Mouse (Mus musculus): ENCODE data around the gene Ryk. TPM values are rescaled to one million over a fixed set of nuclear protein-coding genes. Genes with fewer than 3 reads are reported as not detected.
A peak's percentile ranks its signal among the peaks of the same experiment; 100 is the strongest.

Ryk gene
- polyA plus RNA-seq, 1 experiment from 2014 or later: 24.1 TPM

DNA sequence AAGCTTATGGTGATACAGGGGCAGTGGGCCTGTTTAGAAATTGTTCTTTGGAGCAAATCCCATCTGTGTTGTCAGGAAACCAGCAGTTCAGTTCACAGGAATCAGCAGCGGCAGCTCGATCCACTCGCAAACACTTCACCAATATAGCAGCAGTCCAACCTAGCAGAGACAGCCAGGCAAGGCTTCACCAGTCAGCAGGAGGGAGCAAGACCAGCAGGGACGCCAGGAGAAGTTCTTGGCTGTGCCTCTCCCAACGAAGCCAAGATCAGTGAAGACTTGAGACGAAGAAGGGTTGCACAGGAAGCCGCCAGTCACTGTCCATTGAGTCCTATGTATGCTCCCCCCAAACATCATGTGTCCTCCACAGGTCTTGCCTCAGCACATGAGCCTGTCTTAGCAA lies 81.4 kb downstream of the Ryk start:
- Histone ChIP-seq H3K36me3 (ENCODE audit: insufficient read depth, low read length) (0 out of 2 replicates have a peak, but pooled peaks cover 6% of the 10 kb centered on the region), H3K27me3 (ENCODE audit: insufficient read depth, low read length) (no peaks in the 10 kb centered on the region), H3K27ac (no peak overlapping the region), H3K4me2 (ENCODE audit: low read length) (no peak overlapping the region), H3K9me3 (replicated peaks; ENCODE audit: low read length) (no peaks in the 10 kb centered on the region), H3K4me1 (replicated peaks; ENCODE audit: insufficient read depth, low read length) (no peaks in the 10 kb centered on the region), H3K9ac (ENCODE audit: low read depth, low read length) (no peak overlapping the region), H3K4me3 (replicated peaks; ENCODE audit: low read depth, low read length) (no peak overlapping the region)
- DNase-seq (ENCODE audit: low spot score) (no peak), ATAC-seq (replicated peaks; ENCODE audit: low FRiP score, low read depth) (no peak)
- 88% methylated on average over 7 of the region's 7 CpGs for WGBS
- TF ChIP-seq CTCF (IDR thresholded peaks at IDR 0.05; ENCODE audit: low read depth): no peak

DNA sequence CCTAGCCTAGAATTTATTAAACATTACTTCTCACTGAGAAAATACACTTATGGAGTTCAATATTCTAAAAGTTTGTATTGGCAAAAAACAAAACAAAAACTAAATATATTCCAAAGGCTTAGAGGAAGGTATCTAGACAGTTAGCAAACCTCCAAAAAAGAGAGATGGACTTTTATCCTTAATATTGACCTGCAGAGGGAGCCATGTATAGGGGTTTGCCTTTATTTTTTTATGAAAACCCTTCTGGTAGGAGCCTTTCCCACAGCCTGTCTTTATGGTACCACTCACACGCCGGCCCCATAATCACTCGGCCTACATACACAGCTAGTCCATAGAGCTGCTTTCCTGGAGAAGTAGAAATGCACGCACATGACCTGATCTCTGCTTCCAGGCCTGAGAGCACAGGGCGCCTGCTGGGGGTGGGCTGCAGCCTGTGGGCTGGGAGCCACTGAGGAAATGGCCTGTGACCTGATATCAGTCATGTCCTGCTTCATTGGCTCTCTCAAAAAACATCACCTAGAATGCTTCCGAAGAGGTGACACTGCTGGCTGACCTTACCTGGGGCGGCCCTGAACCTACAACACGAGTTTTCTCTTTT lies 82.9 kb downstream of the Ryk start:
- DNase-seq (ENCODE audit: low spot score) (peak; percentile 55), ATAC-seq (replicated peaks; ENCODE audit: low FRiP score, low read depth) (no peak)
- no peaks in the 10 kb centered on the region for H3K9me3 ChIP-seq (replicated peaks; ENCODE audit: low read length)
- H3K27ac ChIP-seq: no peak overlapping the region
- H3K4me3 ChIP-seq (replicated peaks; ENCODE audit: low read depth, low read length): no peak overlapping the region
- 49% methylated on average over 8 of the region's 8 CpGs for WGBS
- 0 out of 2 replicates have a peak, but pooled peaks cover 3% of the 10 kb centered on the region for H3K36me3 ChIP-seq (ENCODE audit: insufficient read depth, low read length)
- no peaks in the 10 kb centered on the region for H3K4me1 ChIP-seq (replicated peaks; ENCODE audit: insufficient read depth, low read length)
- H3K4me2 ChIP-seq (ENCODE audit: low read length): no peak overlapping the region
- TF ChIP-seq CTCF (IDR thresholded peaks at IDR 0.05; ENCODE audit: low read depth): peak; percentile 60
- H3K27me3 ChIP-seq (ENCODE audit: insufficient read depth, low read length): no peaks in the 10 kb centered on the region
- H3K9ac ChIP-seq (ENCODE audit: low read depth, low read length): no peak overlapping the region

DNA sequence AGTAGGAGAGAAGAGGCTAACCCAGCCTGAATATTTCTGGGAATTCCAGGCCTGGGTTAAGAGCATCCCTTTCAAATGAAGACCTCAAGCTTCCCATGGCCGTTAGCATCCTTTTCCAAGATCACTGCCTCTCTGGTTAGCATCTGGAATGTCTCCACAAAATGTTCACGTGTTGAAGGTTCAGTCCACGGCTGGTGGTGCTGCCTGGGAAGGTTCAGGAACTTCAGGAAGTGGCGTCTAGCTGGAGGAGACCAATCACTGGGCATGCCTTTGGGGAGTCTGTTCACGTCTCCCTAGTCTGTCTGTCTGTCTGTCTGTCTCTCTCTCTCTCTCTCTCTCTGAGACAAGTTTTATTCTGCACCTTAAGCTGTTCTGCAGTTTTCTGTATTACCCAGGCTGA lies 84.8 kb downstream of the Ryk start:
- no peak for ATAC-seq (replicated peaks; ENCODE audit: low FRiP score, low read depth)

DNA sequence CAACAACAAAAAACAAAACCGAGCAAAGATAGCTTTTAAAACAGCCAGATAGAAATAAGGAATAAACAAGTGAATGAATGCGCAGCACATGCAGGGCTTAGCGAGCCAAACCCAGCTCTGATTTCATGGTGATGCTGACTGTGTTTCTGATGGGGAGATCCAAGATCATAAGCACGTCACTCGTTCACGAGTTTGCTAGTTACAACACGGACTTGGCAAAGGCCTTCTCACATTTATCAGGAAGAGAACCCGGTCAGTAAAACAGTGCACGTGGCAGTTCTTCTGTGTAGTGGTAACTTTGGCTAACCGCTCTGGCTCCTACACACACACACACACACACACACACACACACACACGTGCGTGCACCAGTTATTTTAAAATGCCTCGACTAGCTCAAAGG lies 87.1 kb downstream of the Ryk start:
- H3K27me3 ChIP-seq (ENCODE audit: insufficient read depth, low read length): no peaks in the 10 kb centered on the region
- ATAC-seq (replicated peaks; ENCODE audit: low FRiP score, low read depth) (no peak), DNase-seq (ENCODE audit: low spot score) (no peak)
- TF ChIP-seq CTCF (IDR thresholded peaks at IDR 0.05; ENCODE audit: low read depth): no peak
- H3K4me1 ChIP-seq (replicated peaks; ENCODE audit: insufficient read depth, low read length): no peaks in the 10 kb centered on the region
- no peaks in the 10 kb centered on the region for H3K36me3 ChIP-seq (ENCODE audit: insufficient read depth, low read length)
- H3K9ac ChIP-seq (ENCODE audit: low read depth, low read length): no peak overlapping the region
- 87% methylated on average over 13 of the region's 13 CpGs for WGBS
- no peak overlapping the region for H3K4me2 ChIP-seq (ENCODE audit: low read length)
- no peaks in the 10 kb centered on the region for H3K9me3 ChIP-seq (replicated peaks; ENCODE audit: low read length)
- no peak overlapping the region for H3K27ac ChIP-seq
- H3K4me3 ChIP-seq (replicated peaks; ENCODE audit: low read depth, low read length): no peak overlapping the region

More for the DNA sequence above, 84.8 kb downstream of the Ryk start:
- 61% methylated on average over 5 of the region's 5 CpGs for WGBS
- H3K4me3 ChIP-seq (replicated peaks; ENCODE audit: low read depth, low read length): no peak overlapping the region
- H3K36me3 ChIP-seq (ENCODE audit: insufficient read depth, low read length): 0 out of 2 replicates have a peak, but pooled peaks cover 3% of the 10 kb centered on the region
- no peak for DNase-seq (ENCODE audit: low spot score)
- no peaks in the 10 kb centered on the region for H3K4me1 ChIP-seq (replicated peaks; ENCODE audit: insufficient read depth, low read length)
- no peaks in the 10 kb centered on the region for H3K9me3 ChIP-seq (replicated peaks; ENCODE audit: low read length)
- TF ChIP-seq CTCF (IDR thresholded peaks at IDR 0.05; ENCODE audit: low read depth): no peak
- no peaks in the 10 kb centered on the region for H3K27me3 ChIP-seq (ENCODE audit: insufficient read depth, low read length)
- H3K27ac ChIP-seq: no peak overlapping the region
- no peak overlapping the region for H3K9ac ChIP-seq (ENCODE audit: low read depth, low read length)
- no peak overlapping the region for H3K4me2 ChIP-seq (ENCODE audit: low read length)

DNA sequence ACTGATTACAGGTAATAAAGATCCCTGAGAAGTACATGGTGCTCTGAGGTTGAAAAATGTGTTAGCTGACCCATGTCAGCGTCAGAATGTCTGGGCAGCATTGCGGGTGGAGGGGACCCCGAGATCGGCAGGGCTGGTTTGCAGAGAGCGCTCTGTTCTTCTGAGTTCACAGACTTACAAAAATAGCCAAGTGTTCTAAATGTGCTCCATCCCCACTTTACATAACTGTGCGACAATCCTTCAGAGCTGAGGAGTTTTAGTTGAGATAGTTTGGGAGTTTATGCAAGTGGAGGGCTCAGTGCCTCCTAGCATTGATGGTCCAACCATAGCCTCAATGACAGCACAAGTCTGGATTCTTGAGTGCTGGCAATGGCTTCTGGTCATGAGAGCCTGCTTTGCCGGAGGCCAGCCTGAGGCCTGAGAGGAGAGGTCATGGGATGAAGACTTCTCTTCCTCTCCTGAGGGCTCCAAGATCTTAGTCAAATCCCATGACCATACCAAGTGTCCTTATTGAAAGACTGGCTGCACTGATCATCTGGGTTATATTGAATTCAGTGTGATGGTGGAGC lies 88.2 kb downstream of the Ryk start:
- WGBS: 83% methylated on average over 7 of the region's 7 CpGs

DNA sequence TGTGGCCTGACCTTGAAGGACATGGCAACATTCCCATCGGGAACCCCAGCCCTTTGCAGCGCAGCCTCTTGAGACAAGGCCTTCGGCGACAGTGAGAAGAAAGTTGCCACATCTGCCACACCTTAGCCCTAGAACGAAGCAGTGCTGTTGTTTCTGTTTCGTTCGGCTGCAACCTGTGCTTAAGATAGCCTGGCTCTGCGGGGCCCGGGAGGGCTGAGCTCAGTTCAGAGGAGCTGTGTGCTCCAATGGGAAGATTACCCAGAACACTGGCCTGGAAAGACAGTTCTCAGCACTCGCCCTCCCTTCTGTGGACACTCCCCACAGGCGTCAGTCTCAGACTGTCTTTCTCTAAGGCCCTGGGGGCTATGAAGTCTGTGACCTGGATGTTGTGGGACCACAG lies 89.1 kb downstream of the Ryk start:
- no peak overlapping the region for H3K4me3 ChIP-seq (replicated peaks; ENCODE audit: low read depth, low read length)
- H3K36me3 ChIP-seq (ENCODE audit: insufficient read depth, low read length): no peaks in the 10 kb centered on the region
- ATAC-seq (replicated peaks; ENCODE audit: low FRiP score, low read depth) (no peak), DNase-seq (ENCODE audit: low spot score) (no peak)
- H3K4me1 ChIP-seq (replicated peaks; ENCODE audit: insufficient read depth, low read length): no peaks in the 10 kb centered on the region
- TF ChIP-seq CTCF (IDR thresholded peaks at IDR 0.05; ENCODE audit: low read depth): no peak
- no peaks in the 10 kb centered on the region for H3K27me3 ChIP-seq (ENCODE audit: insufficient read depth, low read length)
- 88% methylated on average over 11 of the region's 11 CpGs for WGBS
- no peak overlapping the region for H3K4me2 ChIP-seq (ENCODE audit: low read length)
- no peak overlapping the region for H3K9ac ChIP-seq (ENCODE audit: low read depth, low read length)
- H3K27ac ChIP-seq: no peak overlapping the region
- H3K9me3 ChIP-seq (replicated peaks; ENCODE audit: low read length): no peaks in the 10 kb centered on the region

More for the DNA sequence above, 88.2 kb downstream of the Ryk start:
- Histone ChIP-seq H3K9me3 (replicated peaks; ENCODE audit: low read length) (no peaks in the 10 kb centered on the region), H3K4me1 (replicated peaks; ENCODE audit: insufficient read depth, low read length) (no peaks in the 10 kb centered on the region), H3K4me2 (ENCODE audit: low read length) (no peak overlapping the region), H3K27ac (no peak overlapping the region), H3K9ac (ENCODE audit: low read depth, low read length) (no peak overlapping the region), H3K36me3 (ENCODE audit: insufficient read depth, low read length) (no peaks in the 10 kb centered on the region), H3K4me3 (replicated peaks; ENCODE audit: low read depth, low read length) (no peak overlapping the region), H3K27me3 (ENCODE audit: insufficient read depth, low read length) (no peaks in the 10 kb centered on the region)
- no peak for DNase-seq (ENCODE audit: low spot score)
- no peak for TF ChIP-seq CTCF (IDR thresholded peaks at IDR 0.05; ENCODE audit: low read depth)
- ATAC-seq (replicated peaks; ENCODE audit: low FRiP score, low read depth): no peak

Data from kidney, postnatal 0 days (tissue).